Mouse (Mus musculus) small intestine, adult 2 months (tissue): Measurements from ENCODE around the gene Abcb9.
"Not testable (repeated sequence)": the region's sequence is repeated elsewhere in the genome, so short reads cannot be mapped to it uniquely, and the experiment has no call there.

Source experiments
- CTCF ChIP-seq: fragments of 200-500 bp; IDR thresholded peaks from 2 replicates; pipeline ENCODE4 v1.5.1; 2012; ENCODE audit warnings: low read depth, mild to moderate bottlenecking, control low read depth, inconsistent platforms, low read length, moderate library complexity, mixed read lengths; ENCODE audit not compliant: insufficient replicate concordance, insufficient read length; ENCODE audit errors: extremely low read depth
- POLR2A ChIP-seq: fragments of 200-500 bp; IDR thresholded peaks from 2 replicates; pipeline ENCODE4 v1.6.1; 2012; ENCODE audit warnings: low read depth, mild to moderate bottlenecking, control low read depth, inconsistent platforms, low read length, moderate library complexity

DNA sequence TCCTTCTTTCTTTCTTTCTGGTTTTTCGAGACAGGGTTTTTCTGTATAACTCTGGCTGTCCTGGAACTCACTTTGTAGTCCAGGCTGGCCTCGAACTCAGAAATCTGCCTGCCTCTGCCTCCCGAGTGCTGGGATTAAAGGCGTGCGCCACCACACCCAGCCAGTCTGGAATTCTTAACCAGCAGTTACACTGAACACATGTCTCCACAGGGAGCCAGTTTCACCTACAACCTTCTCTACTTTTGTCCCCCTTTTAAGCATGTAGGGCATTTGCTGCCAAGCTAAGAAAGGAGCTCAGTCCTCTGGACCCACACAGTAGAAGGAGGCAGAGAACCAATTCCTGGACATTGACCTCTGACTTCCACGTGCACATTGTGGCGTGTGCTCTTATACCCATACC is 43.0 kb downstream of the Abcb9 start:
- TF ChIP-seq CTCF, POLR2A: not testable (repeated sequence)
